Mouse (Mus musculus) forebrain, postnatal 0 days (tissue): ENCODE data around the gene Wfdc1. TPM values are rescaled to one million over a fixed set of nuclear protein-coding genes. Genes with fewer than 3 reads are reported as not detected.

ENCODE experiments used
- ATAC-seq: fragments of 200-750 bp; cut with Nextera tagmentation; 2 replicates; pipeline ENCODE4 v1.8.0; 2017; ENCODE audit warnings: mild to moderate bottlenecking, moderate library complexity
- DNase-seq: peaks from one replicate; pipeline ENCODE4 v3.0.0-alpha.2; 2015
- H3K27ac ChIP-seq: fragments of 300-500 bp; sonication (generic); 2 replicates; pipeline ENCODE4 v1.5.1; 2014; ENCODE audit warnings: low read depth, mild to moderate bottlenecking, antibody characterized with exemption, low read length, moderate library complexity, mixed read lengths
- H3K27me3 ChIP-seq: fragments of 300-500 bp; sonication (generic); 2 replicates; pipeline ENCODE4 v1.6.1; 2014; ENCODE audit warnings: mild to moderate bottlenecking, low read length, mixed read lengths; ENCODE audit not compliant: insufficient read depth
- H3K36me3 ChIP-seq: fragments of 300-500 bp; sonication (generic); 2 replicates; pipeline ENCODE4 v1.6.1; 2014; ENCODE audit warnings: mild to moderate bottlenecking, moderate library complexity; ENCODE audit not compliant: insufficient read depth
- H3K4me1 ChIP-seq: fragments of 300-500 bp; sonication (generic); 2 replicates; pipeline ENCODE4 v1.6.1; 2014; ENCODE audit warnings: antibody characterized with exemption; ENCODE audit not compliant: insufficient read depth
- H3K4me2 ChIP-seq: fragments of 300-500 bp; sonication (generic); 2 replicates; pipeline ENCODE4 v1.6.1; 2014; ENCODE audit warnings: low read depth, mild to moderate bottlenecking, moderate library complexity
- H3K4me3 ChIP-seq: fragments of 300-500 bp; sonication (generic); 2 replicates; pipeline ENCODE4 v1.5.1; 2014; ENCODE audit warnings: low read depth, low read length, mixed read lengths
- H3K9ac ChIP-seq: fragments of 300-500 bp; sonication (generic); 2 replicates; pipeline ENCODE4 v1.6.1; 2014; ENCODE audit warnings: mild to moderate bottlenecking
- H3K9me3 ChIP-seq: fragments of 300-500 bp; sonication (generic); 2 replicates; pipeline ENCODE4 v1.6.1; 2016; ENCODE audit warnings: low read length
- CTCF ChIP-seq: sonication (generic); IDR thresholded peaks from 2 replicates; pipeline ENCODE4 v1.5.1; 2016; ENCODE audit warnings: antibody characterized with exemption, control low read depth, low read depth
- WGBS: fragments of 180-500 bp; shearing (Covaris S2); extraction: QIAGEN DNeasy Blood & Tissue Kit; methylation state at CpG from one replicate; pipeline ENCODE4 v1.1.7; 2014; 5-methylcytosine and 5-hydroxymethylcytosine counted together
- polyA plus RNA-seq: library from polyadenylated mRNA; unstranded; fragments of >200 nt; fragmentation: Nextera tagmentation; extraction: Ambion mirVana; gene quantifications from 2 replicates; pipeline ENCODE4 v1.2.1, GENCODE M21; 2015
- total RNA-seq: library from RNA; depleted of rRNA; stranded (reverse); fragments of >200 nt; gene quantifications from 2 replicates; pipeline ENCODE4 v1.2.3, GENCODE M21; 2014

Gene Wfdc1
- total and polyA plus RNA-seq, 2 experiments from 2014 or later: 8.6 to 9.0 TPM

DNA sequence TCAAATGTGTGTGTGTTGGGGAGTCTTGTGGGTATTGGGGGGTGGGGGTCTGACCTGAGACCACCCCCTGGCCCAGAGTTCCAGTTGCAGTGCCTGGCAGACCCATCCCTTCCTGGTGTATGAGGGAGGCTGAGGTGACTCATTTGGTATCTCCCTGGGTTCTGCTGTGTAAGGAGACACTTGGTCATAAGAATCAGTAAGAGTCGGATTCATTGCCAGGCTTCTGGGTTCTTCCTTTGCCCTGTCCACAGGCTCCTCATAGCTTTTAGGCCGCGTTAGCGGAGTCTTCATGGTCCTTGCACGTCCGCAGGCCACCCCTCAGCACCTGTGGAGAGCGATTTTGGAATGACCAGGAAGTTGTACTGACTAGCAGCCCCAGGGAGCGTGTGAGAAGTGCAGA is 42.3 kb downstream of the Wfdc1 start:
- ATAC-seq: no peak
- H3K4me2 ChIP-seq: no peak overlapping the region
- no peak overlapping the region for H3K9ac ChIP-seq
- no peak overlapping the region for H3K27ac ChIP-seq
- no peaks in the 10 kb centered on the region for H3K36me3 ChIP-seq
- TF ChIP-seq CTCF: no peak
- H3K9me3 ChIP-seq: no peaks in the 10 kb centered on the region
- H3K27me3 ChIP-seq: no peaks in the 10 kb centered on the region
- no peaks in the 10 kb centered on the region for H3K4me1 ChIP-seq
- no peak overlapping the region for H3K4me3 ChIP-seq
- no peak for DNase-seq
- 87% methylated on average over 8 of the region's 8 CpGs for WGBS

- Histone ChIP-seq H3K27ac (no peak overlapping the region), H3K9ac (no peak overlapping the region), H3K36me3 (no peaks in the 10 kb centered on the region), H3K4me1 (no peaks in the 10 kb centered on the region), H3K27me3 (no peaks in the 10 kb centered on the region), H3K9me3 (no peaks in the 10 kb centered on the region), H3K4me3 (no peak overlapping the region), H3K4me2 (no peak overlapping the region)
- no peak for TF ChIP-seq CTCF
- ATAC-seq: no peak
- DNase-seq: no peak
- WGBS: 72% methylated on average over 14 of the region's 14 CpGs
Measured at GRCm38 (mm10) chr8:119708878-119709702, 42.9 kb downstream of the Wfdc1 start.

DNA sequence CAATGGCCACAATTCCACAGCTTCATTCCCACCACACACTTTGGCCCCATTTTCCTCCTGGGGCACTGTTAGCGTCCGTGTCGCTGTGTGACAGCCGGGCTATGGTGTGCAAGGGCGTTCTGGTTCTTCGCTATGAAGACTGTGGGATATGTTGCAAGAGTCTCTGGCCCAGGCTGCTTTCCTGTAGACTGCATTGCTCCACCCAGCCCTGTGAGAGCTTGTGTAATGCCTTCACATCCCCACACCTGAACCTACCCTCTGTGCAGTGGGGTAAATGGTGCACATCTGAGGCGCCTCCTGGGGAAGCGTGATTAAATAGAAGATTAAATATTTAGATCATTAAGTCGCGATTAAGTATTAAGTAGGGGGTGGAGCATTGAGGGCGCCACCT is 43.5 kb downstream of the Wfdc1 start:
- no peak overlapping the region for H3K4me2 ChIP-seq
- H3K36me3 ChIP-seq: no peaks in the 10 kb centered on the region
- H3K9me3 ChIP-seq: no peaks in the 10 kb centered on the region
- no peak overlapping the region for H3K27ac ChIP-seq
- no peak overlapping the region for H3K9ac ChIP-seq
- no peak for ATAC-seq
- no peak for TF ChIP-seq CTCF
- no peak overlapping the region for H3K4me3 ChIP-seq
- WGBS: 84% methylated on average over 11 of the region's 11 CpGs
- H3K27me3 ChIP-seq: no peaks in the 10 kb centered on the region
- no peak for DNase-seq
- no peaks in the 10 kb centered on the region for H3K4me1 ChIP-seq

DNA sequence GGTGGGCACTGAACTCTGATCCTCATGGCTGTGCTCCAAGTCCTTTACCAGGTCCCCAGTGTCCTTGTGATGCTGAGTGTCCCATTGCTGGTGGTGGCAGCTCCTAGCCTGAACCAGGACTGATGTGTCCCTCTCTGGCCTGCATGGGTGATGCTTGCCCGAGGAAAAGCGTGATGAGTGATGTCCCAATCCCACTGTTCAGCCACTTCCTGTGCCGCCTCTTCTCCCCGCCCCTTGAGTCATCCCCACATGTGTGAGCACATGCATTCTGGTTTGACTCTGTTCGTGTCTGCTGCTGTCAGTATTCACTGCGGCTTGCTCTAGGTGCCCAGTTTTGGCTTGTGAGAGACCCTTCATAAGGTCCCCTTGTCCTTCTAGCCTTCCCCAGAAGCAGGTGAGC is 46.1 kb downstream of the Wfdc1 start:
- WGBS: 87% methylated on average over 6 of the region's 6 CpGs
- no peak for TF ChIP-seq CTCF
- no peak for DNase-seq
- no peak overlapping the region for H3K4me2 ChIP-seq
- H3K36me3 ChIP-seq: no peaks in the 10 kb centered on the region
- H3K27me3 ChIP-seq: no peaks in the 10 kb centered on the region
- no peak overlapping the region for H3K4me3 ChIP-seq
- no peak overlapping the region for H3K27ac ChIP-seq
- no peaks in the 10 kb centered on the region for H3K4me1 ChIP-seq
- no peak overlapping the region for H3K9ac ChIP-seq
- H3K9me3 ChIP-seq: no peaks in the 10 kb centered on the region
- ATAC-seq: no peak

DNA sequence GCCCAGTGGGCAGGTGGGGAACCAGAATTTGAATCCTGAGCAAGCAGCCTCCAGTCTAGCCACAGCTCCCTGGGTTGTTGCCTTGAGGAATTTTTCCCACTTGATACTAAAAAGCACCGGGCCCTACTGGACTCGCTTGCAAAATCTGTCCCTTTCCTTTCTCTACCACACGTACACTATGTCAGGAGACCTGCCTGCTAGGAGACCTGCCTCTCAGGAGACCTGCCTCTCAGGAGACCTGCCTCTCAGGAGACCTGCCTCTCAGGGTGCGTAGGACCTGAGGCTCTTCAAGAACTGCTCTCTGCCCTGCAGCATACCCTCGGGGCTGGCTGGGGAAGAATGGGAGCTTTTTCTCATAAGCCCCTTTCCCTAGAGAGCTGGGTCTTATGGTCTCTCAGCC is 47.3 kb downstream of the Wfdc1 start:
- H3K4me1 ChIP-seq: no peaks in the 10 kb centered on the region
- no peaks in the 10 kb centered on the region for H3K27me3 ChIP-seq
- no peak overlapping the region for H3K4me3 ChIP-seq
- no peaks in the 10 kb centered on the region for H3K36me3 ChIP-seq
- H3K27ac ChIP-seq: no peak overlapping the region
- TF ChIP-seq CTCF: no peak
- ATAC-seq: no peak
- H3K4me2 ChIP-seq: no peak overlapping the region
- WGBS: 72% methylated on average over 5 of the region's 5 CpGs
- H3K9ac ChIP-seq: no peak overlapping the region
- H3K9me3 ChIP-seq: no peaks in the 10 kb centered on the region
- DNase-seq: no peak

GRCm38 (mm10) chr8:119715221-119715620 is 49.1 kb downstream of the Wfdc1 start:
- Histone ChIP-seq H3K4me3 (no peak overlapping the region), H3K4me1 (no peaks in the 10 kb centered on the region), H3K9ac (no peak overlapping the region), H3K4me2 (no peak overlapping the region), H3K27me3 (no peaks in the 10 kb centered on the region), H3K36me3 (no peaks in the 10 kb centered on the region), H3K27ac (no peak overlapping the region), H3K9me3 (no peaks in the 10 kb centered on the region)
- 72% methylated on average over 12 of the region's 12 CpGs for WGBS
- no peak for TF ChIP-seq CTCF
- DNase-seq (no peak), ATAC-seq (no peak)

GRCm38 (mm10) chr8:119716730-119717299 is 50.6 kb downstream of the Wfdc1 start:
- Histone ChIP-seq H3K9me3 (no peaks in the 10 kb centered on the region), H3K36me3 (no peaks in the 10 kb centered on the region), H3K4me1 (no peaks in the 10 kb centered on the region), H3K27me3 (no peaks in the 10 kb centered on the region), H3K27ac (no peak overlapping the region), H3K4me3 (no peak overlapping the region), H3K4me2 (no peak overlapping the region), H3K9ac (no peak overlapping the region)
- ATAC-seq (no peak), DNase-seq (no peak)
- no peak for TF ChIP-seq CTCF
